Mouse (Mus musculus) stomach, postnatal 0 days (tissue): ENCODE measurements around the gene Rarres2. TPM values are rescaled to one million over a fixed set of nuclear protein-coding genes. Genes with fewer than 3 reads are reported as not detected.

Experiments
- ATAC-seq: fragments of 200-750 bp; cut with Nextera tagmentation; 2 replicates; pipeline ENCODE4 v1.8.0; 2017; ENCODE audit not compliant: low FRiP score, low TSS enrichment
- DNase-seq: peaks from one replicate; pipeline ENCODE4 v3.0.0-alpha.2; 2016; ENCODE audit warnings: low spot score
- H3K27ac ChIP-seq: fragments of 300-500 bp; sonication (generic); replicated peaks from 2 replicates; pipeline ENCODE4 v1.5.1; 2014; ENCODE audit warnings: mild to moderate bottlenecking, control low read depth
- H3K27me3 ChIP-seq: fragments of 300-500 bp; sonication (generic); 2 replicates; pipeline ENCODE4 v1.6.1; 2014; ENCODE audit warnings: low read length; ENCODE audit not compliant: control insufficient read depth, insufficient read depth
- H3K36me3 ChIP-seq: fragments of 300-500 bp; sonication (generic); 2 replicates; pipeline ENCODE4 v1.6.1; 2014; ENCODE audit warnings: low read length, mixed read lengths; ENCODE audit not compliant: control insufficient read depth, insufficient read depth
- H3K4me1 ChIP-seq: fragments of 300-500 bp; sonication (generic); replicated peaks from 2 replicates; pipeline ENCODE4 v1.6.1; 2014; ENCODE audit warnings: antibody characterized with exemption; ENCODE audit not compliant: control insufficient read depth, insufficient read depth
- H3K4me2 ChIP-seq: fragments of 300-500 bp; sonication (generic); replicated peaks from 2 replicates; pipeline ENCODE4 v1.6.1; 2014; ENCODE audit warnings: low read depth, mild to moderate bottlenecking, control low read depth, moderate library complexity
- H3K4me3 ChIP-seq: fragments of 300-500 bp; sonication (generic); 2 replicates; pipeline ENCODE4 v1.5.1; 2014; ENCODE audit warnings: low read depth, low read length, control low read depth
- H3K9ac ChIP-seq: fragments of 300-500 bp; sonication (generic); 2 replicates; pipeline ENCODE4 v1.6.1; 2014; ENCODE audit warnings: mild to moderate bottlenecking, low read length, control low read depth, mixed read lengths
- H3K9me3 ChIP-seq: fragments of 300-500 bp; sonication (generic); 2 replicates; pipeline ENCODE4 v1.6.1; 2016; ENCODE audit warnings: low read length; ENCODE audit not compliant: control insufficient read depth
- CTCF ChIP-seq: IDR thresholded peaks from 2 replicates; pipeline ENCODE4 v1.5.1; 2016; ENCODE audit warnings: antibody characterized with exemption, low read depth, mild to moderate bottlenecking, moderate library complexity
- EP300 ChIP-seq: optimal IDR thresholded peaks from 2 replicates; pipeline ENCODE3; 2016; ENCODE audit warnings: antibody characterized with exemption
- WGBS: fragments of 180-500 bp; shearing (Covaris S2); extraction: QIAGEN DNeasy Blood & Tissue Kit; methylation state at CpG from one replicate; pipeline ENCODE4 v1.1.7; 2014; 5-methylcytosine and 5-hydroxymethylcytosine counted together
- polyA plus RNA-seq: library from polyadenylated mRNA; unstranded; fragments of >200 nt; fragmentation: Nextera tagmentation; extraction: Ambion mirVana; gene quantifications from 2 replicates; pipeline ENCODE4 v1.2.1, GENCODE M21; 2015

Gene Rarres2
- polyA plus RNA-seq, 1 experiment from 2014 or later = 273 TPM

GRCm38 (mm10) chr6:48542631-48543030 is 30.0 kb downstream of the Rarres2 start:
- no peak overlapping the region for H3K4me2 ChIP-seq
- no peaks in the 10 kb centered on the region for H3K36me3 ChIP-seq
- H3K27me3 ChIP-seq = no peaks in the 10 kb centered on the region
- no peaks in the 10 kb centered on the region; the same call in 1 of the 2 replicates for H3K4me1 ChIP-seq
- no peak for ATAC-seq
- no peak for TF ChIP-seq CTCF
- no peak for TF ChIP-seq EP300
- no peak overlapping the region for H3K4me3 ChIP-seq
- 80% methylated on average over 3 of the region's 3 CpGs for WGBS
- H3K9me3 ChIP-seq = no peaks in the 10 kb centered on the region
- no peak for DNase-seq
- H3K27ac ChIP-seq = no peak overlapping the region
- no peak overlapping the region for H3K9ac ChIP-seq

DNA sequence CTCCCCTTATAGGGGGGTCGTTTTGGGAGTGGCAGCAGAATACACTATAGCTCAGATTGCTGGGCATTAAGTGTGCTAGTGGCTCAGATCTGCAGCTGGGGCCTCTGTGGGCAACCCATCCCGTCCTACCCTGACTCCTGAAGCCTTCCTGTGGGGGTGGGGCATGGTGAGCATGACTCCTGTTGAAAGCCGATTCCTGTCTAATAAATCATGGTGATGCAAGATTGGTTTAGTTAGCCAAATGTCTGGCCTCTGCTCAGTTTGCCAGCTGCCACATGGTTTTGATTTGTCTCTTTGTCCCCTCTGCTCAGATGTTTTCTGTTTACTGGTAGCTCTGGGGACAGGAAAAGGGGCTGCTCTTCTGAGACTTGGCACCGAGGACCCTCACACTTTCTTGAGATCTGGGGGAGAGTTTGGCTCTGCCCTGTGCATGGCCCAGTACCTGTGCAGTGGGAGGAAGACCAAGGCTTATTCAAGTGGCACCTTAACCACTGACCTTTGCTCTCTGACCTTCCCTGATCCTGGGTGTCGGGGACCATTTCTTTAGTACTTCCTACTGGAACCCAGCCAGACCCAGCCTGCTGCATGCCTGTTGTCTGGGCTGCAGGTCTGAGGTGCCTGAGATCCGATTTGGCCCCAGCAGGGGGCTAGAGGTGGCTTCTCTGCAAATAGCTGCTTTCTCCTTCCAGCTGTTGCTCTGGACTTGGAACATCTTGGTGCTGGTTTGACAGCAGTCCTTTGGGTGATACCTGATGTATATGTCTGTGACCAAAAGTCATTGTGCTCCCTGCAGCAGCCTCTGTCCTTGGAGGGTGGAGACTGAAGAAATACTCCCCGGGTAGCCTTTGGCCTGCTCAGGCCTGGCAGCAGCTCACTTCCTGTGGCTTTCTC is 30.8 kb downstream of the Rarres2 start:
- ATAC-seq (no peak), DNase-seq (no peak)
- H3K27ac ChIP-seq = 0 out of 2 replicates have a peak overlapping the region, but pooled peaks have one; percentile 8
- H3K4me3 ChIP-seq = no peak overlapping the region
- H3K9me3 ChIP-seq = no peaks in the 10 kb centered on the region
- H3K9ac ChIP-seq = no peak overlapping the region
- 25% methylated on average over 7 of the region's 7 CpGs for WGBS
- H3K4me2 ChIP-seq = no peak overlapping the region
- H3K27me3 ChIP-seq = no peaks in the 10 kb centered on the region
- H3K4me1 ChIP-seq = peaks cover 4% of the 10 kb centered on the region; the same call in 1 of the 2 replicates
- TF ChIP-seq EP300 (no peak), CTCF (no peak)
- no peaks in the 10 kb centered on the region for H3K36me3 ChIP-seq

- no peak overlapping the region for H3K4me3 ChIP-seq
Measured at GRCm38 (mm10) chr6:48540721-48541120, 31.9 kb downstream of the Rarres2 start.

DNA sequence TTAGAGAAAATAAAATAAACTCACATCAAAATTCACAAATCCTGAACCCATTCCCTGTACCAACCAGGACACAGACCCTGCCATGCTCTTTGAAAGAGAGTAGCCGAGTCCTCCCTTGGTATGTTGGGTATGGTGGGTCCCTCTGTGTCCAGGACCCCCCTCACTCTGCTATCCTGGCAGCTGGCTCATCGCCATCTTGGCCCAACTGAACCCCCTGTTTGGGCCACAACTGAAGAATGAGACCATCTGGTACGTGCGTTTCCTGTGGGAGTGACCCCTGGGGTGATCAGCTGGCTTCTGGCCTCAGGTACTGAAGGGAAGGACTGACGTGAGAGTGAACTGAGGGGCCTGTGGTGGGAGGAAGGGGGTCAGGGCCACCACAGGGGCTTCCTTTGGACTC is 32.7 kb downstream of the Rarres2 start:
- DNase-seq (no peak), ATAC-seq (no peak)
- Histone ChIP-seq H3K4me2 (no peak overlapping the region), H3K4me1 (peaks cover 4% of the 10 kb centered on the region; the same call in 1 of the 2 replicates), H3K9me3 (no peaks in the 10 kb centered on the region), H3K9ac (no peak overlapping the region), H3K27me3 (no peaks in the 10 kb centered on the region), H3K4me3 (no peak overlapping the region), H3K36me3 (no peaks in the 10 kb centered on the region), H3K27ac (no peak overlapping the region)
- TF ChIP-seq EP300 = no peak
- TF ChIP-seq CTCF = no peak
- WGBS = 71% methylated on average over 5 of the region's 5 CpGs

More at GRCm38 (mm10) chr6:48540721-48541120, 31.9 kb downstream of the Rarres2 start:
- Histone ChIP-seq H3K27ac (no peak overlapping the region), H3K4me1 (peaks cover 4% of the 10 kb centered on the region; the same call in 1 of the 2 replicates), H3K9ac (no peak overlapping the region), H3K9me3 (no peaks in the 10 kb centered on the region), H3K4me2 (no peak overlapping the region), H3K36me3 (no peaks in the 10 kb centered on the region), H3K27me3 (no peaks in the 10 kb centered on the region)
- no peak for TF ChIP-seq EP300
- no peak for TF ChIP-seq CTCF
- WGBS = 50% methylated on average over 3 of the region's 3 CpGs
- ATAC-seq = no peak
- DNase-seq = no peak

DNA sequence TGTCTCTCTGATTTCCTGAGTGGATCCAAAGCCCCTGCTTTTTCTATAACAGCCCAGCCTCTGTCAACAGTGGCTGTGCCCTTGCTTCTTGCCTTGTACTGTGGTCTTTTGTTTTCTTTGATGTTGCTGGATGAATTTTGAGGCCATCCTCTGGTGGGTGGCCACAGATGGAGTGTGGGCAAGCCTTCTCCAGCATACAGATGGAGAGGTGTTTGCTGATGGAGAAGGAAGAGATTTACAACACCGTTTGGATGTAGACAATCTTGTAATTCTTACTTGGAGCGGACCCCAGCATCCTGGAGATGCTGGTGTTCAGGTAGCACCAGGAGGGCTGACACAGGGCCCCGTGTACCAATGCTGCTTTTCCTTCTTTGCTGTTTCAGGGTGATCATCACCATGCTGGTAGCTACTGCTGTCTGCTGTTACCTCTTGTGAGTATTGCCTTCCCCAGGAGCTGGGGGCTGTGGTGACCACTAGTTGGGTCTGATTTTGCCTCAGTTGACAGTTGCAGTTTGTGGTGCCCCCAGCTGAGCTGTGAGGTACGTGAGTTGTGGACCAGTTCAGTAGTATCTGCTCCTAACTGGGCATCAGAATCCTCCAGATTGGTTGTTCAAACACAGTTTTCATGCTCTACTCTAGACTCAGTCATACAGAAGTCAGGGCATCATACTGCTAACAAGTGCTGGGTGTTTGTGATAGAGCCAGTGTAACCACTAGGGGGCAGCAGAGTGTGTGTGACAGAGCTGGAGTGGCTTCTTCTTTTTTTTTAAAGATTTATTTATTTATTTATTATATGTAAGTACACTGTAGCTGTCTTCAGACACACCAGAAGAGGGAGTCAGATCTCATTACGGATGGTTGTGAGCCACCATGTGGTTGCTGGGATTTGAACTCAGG is 33.5 kb downstream of the Rarres2 start:
- TF ChIP-seq EP300 = no peak
- peak; percentile 84 for TF ChIP-seq CTCF
- Histone ChIP-seq H3K36me3 (no peaks in the 10 kb centered on the region), H3K4me2 (no peak overlapping the region), H3K9ac (no peak overlapping the region), H3K4me1 (peaks cover 4% of the 10 kb centered on the region; the same call in 1 of the 2 replicates), H3K27me3 (no peaks in the 10 kb centered on the region), H3K4me3 (no peak overlapping the region), H3K9me3 (no peaks in the 10 kb centered on the region), H3K27ac (no peak overlapping the region)
- ATAC-seq (peak; percentile 22; the same call in 1 of the 2 replicates), DNase-seq (peak; percentile 72)
- 70% methylated on average over 4 of the region's 5 CpGs for WGBS
